Mouse (Mus musculus) liver, embryonic 11.5 days (tissue): ENCODE measurements at regions not wholly inside any gene's neighbourhood (a gene's known extent, or its start where the extent isn't known, plus 50 kb on each side); places are given as distances from the start of the nearest gene placed in this dataset.

Source experiments
- ATAC-seq: fragments of 200-750 bp; cut with Nextera tagmentation; replicated peaks from 2 replicates; pipeline ENCODE4 v1.8.0; 2017; ENCODE audit warnings: moderate number of reproducible peaks, mild to moderate bottlenecking, moderate TSS enrichment, moderate library complexity; ENCODE audit not compliant: low FRiP score
- DNase-seq: peaks from one replicate; pipeline ENCODE4 v3.0.0-alpha.2; 2017; ENCODE audit warnings: low spot score
- H3K27ac ChIP-seq: fragments of 300-500 bp; sonication (generic); 2 replicates; pipeline ENCODE4 v1.5.1; 2014; ENCODE audit warnings: mild to moderate bottlenecking, low read depth, low read length, control low read depth
- H3K27me3 ChIP-seq: fragments of 300-500 bp; sonication (generic); replicated peaks from 2 replicates; pipeline ENCODE4 v1.6.1; 2014; ENCODE audit warnings: low read length, mixed read lengths; ENCODE audit not compliant: control insufficient read depth, insufficient read depth
- H3K36me3 ChIP-seq: fragments of 300-500 bp; sonication (generic); 2 replicates; pipeline ENCODE4 v1.6.1; 2014; ENCODE audit warnings: mild to moderate bottlenecking, low read length, moderate library complexity, mixed read lengths; ENCODE audit not compliant: control insufficient read depth, insufficient read depth
- H3K4me1 ChIP-seq: fragments of 300-500 bp; sonication (generic); replicated peaks from 2 replicates; pipeline ENCODE4 v1.6.1; 2014; ENCODE audit warnings: low read length, mixed read lengths; ENCODE audit not compliant: control insufficient read depth, insufficient read depth
- H3K4me2 ChIP-seq: fragments of 300-500 bp; sonication (generic); 2 replicates; pipeline ENCODE4 v1.6.1; 2014; ENCODE audit warnings: mild to moderate bottlenecking, control low read depth, moderate library complexity
- H3K4me3 ChIP-seq: fragments of 300-500 bp; sonication (generic); 2 replicates; pipeline ENCODE4 v1.5.1; 2014; ENCODE audit warnings: low read depth, low read length, control low read depth
- H3K9ac ChIP-seq: fragments of 300-500 bp; sonication (generic); 2 replicates; pipeline ENCODE4 v1.6.1; 2014; ENCODE audit warnings: low read depth, low read length, control low read depth
- H3K9me3 ChIP-seq: fragments of 300-500 bp; sonication (generic); 2 replicates; pipeline ENCODE4 v1.6.1; 2016; ENCODE audit warnings: low read length, inconsistent platforms, mixed read lengths; ENCODE audit not compliant: control insufficient read depth
- WGBS: fragments of 180-500 bp; shearing (Covaris S2); extraction: QIAGEN DNeasy Blood & Tissue Kit; methylation state at CpG from one replicate; pipeline ENCODE4 v1.1.7; 2014; 5-methylcytosine and 5-hydroxymethylcytosine counted together

DNA sequence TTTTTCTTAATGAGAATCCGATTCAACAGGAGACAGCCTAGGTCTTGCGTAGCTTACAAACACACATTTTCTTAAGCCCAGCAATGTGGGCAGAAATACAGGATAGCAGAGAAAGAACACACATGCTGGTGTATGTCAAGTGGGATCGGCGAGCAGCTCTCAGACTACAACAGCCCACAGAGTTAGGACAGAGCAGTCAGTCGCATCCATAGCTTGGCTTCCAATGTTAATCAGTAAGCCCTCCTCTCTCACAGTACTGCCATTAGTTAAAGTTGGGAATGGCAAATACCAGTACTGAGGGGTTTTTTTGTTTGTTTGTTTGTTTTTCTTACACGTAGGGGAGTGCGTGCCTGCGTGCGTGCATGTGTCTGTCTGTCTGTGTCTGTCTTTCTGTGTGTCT lies 212.0 kb upstream of the Jarid2 start:
- no peak for ATAC-seq
- H3K9ac ChIP-seq: no peak overlapping the region
- H3K27me3 ChIP-seq: no peaks in the 10 kb centered on the region

DNA sequence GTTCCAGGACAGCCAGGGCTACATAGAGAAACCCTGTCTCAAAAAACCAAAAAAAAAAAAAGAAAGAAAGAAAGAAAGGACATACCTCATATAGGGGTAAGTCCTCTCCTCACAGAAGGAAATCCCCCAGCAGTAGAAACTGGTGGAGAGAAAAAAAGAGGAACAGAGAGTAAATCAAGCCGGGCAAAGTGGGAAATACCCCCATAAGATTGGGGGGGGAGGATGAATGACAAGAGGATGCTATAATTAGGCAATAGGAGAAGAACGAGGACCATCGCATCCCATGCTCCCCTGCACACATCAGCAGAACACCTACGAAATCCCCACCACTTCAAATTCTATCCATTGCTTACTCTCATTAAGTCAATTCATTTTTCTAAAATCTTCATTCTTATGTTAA lies 211.1 kb upstream of the Jarid2 start:
- no peaks in the 10 kb centered on the region for H3K27me3 ChIP-seq
- H3K4me3 ChIP-seq: no peak overlapping the region
- no peaks in the 10 kb centered on the region for H3K36me3 ChIP-seq
- no peaks in the 10 kb centered on the region for H3K4me1 ChIP-seq
- ATAC-seq (no peak), DNase-seq (no peak)
- 52% methylated on average over 4 of the region's 4 CpGs for WGBS
- H3K4me2 ChIP-seq: no peak overlapping the region
- H3K9ac ChIP-seq: no peak overlapping the region
- H3K27ac ChIP-seq: no peak overlapping the region
- no peaks in the 10 kb centered on the region for H3K9me3 ChIP-seq

More for the DNA sequence above, 212.0 kb upstream of the Jarid2 start:
- DNase-seq: no peak
- H3K4me3 ChIP-seq: no peak overlapping the region
- no peak overlapping the region for H3K4me2 ChIP-seq
- no peaks in the 10 kb centered on the region for H3K4me1 ChIP-seq
- H3K36me3 ChIP-seq: no peaks in the 10 kb centered on the region
- no peak overlapping the region for H3K27ac ChIP-seq
- 87% methylated on average over 9 of the region's 9 CpGs for whole genome bisulfite sequencing
- no peaks in the 10 kb centered on the region for H3K9me3 ChIP-seq

DNA sequence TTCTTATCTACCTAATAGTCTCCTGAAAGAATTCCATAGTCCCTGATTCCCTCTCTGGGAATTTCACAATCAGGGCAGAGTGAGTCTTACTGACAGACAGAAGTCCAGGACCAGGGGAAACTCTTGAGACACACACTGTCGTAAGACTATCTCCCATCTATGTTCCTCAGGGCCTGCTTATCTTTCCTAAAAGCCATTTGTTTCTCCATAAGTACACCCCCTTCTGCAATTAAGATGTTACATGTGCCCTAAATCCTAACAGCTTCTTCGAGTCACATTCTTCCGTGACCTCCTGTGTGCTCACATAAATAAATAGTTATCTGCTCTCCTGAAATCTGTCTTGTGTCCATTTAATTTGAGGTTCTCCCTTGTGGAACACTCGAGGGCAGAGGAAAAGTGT lies 205.8 kb upstream of the Jarid2 start:
- ATAC-seq (no peak), DNase-seq (no peak)
- Histone ChIP-seq H3K27ac (no peak overlapping the region), H3K27me3 (no peaks in the 10 kb centered on the region), H3K36me3 (no peaks in the 10 kb centered on the region), H3K9ac (no peak overlapping the region), H3K4me2 (no peak overlapping the region), H3K4me1 (no peaks in the 10 kb centered on the region; the same call in 1 of the 2 replicates), H3K9me3 (no peaks in the 10 kb centered on the region), H3K4me3 (no peak overlapping the region)
- WGBS: 51% methylated on average over 4 of the region's 4 CpGs

DNA sequence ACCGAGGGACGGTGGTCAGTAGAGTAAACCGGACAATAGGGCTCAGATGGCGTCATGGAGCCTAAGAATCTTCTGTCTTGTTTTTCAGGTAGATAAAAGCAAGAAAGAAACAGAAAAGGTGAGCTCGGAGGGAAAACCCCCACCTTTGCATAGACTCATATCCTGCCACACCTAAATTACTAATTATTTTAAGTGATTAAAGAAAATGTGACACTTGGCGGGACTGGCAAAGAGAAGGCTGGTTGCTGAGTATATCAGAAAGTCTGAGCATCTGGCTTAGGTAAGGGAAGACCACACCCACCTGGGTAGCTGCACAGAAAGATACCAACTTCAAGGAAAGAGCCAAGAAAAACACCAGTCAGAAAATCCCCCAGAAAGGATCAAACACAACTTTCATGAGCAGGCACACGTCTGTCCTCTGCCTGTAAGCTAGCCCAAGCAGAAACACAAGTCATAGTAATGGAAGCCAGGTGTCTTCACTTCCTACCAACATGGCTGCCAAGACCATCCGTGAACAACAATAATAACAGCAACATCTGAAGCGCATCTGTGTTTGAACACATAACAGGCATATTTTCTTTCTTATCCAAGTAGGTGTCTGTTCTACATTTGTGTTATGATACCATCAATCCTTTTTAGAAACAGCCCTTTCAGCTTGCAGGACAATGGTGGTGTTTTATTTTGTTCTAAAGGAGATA lies 198.3 kb upstream of the Jarid2 start:
- ATAC-seq: no peak
- H3K27ac ChIP-seq: no peak overlapping the region
- no peaks in the 10 kb centered on the region for H3K4me1 ChIP-seq
- H3K4me2 ChIP-seq: no peak overlapping the region
- H3K27me3 ChIP-seq: no peaks in the 10 kb centered on the region
- WGBS: 87% methylated on average over 9 of the region's 9 CpGs
- DNase-seq: no peak
- H3K9me3 ChIP-seq: no peaks in the 10 kb centered on the region
- H3K4me3 ChIP-seq: no peak overlapping the region
- no peak overlapping the region for H3K9ac ChIP-seq
- no peaks in the 10 kb centered on the region for H3K36me3 ChIP-seq

DNA sequence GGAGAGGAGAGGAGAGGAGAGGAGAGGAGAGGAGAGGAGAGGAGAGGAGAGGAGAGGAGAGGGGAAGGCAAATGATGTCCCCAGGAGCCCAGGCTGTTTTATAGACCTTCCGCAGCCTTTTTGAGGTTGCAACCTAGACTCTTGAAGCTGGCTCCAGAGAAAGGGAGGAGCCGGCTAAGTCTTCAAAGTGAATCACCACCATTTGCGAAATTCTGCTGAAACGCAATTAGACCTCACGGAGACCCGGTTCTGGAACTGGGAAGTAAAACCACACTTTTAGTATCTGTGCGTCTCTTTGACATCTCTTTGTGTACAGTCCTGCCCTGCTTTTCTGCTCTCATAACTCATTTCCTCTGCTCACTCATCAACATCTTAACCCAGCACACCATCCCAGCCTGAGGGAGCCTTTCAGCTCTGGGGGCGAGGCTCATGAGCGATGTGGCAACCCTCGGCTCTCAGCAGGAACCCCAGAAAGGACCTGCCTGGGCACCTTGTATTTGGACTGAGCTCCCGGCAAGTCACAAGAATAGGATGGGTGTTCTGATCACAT lies 196.6 kb upstream of the Jarid2 start:
- Histone ChIP-seq H3K27ac (no peak overlapping the region), H3K4me3 (no peak overlapping the region), H3K27me3 (no peaks in the 10 kb centered on the region), H3K4me1 (no peaks in the 10 kb centered on the region), H3K4me2 (no peak overlapping the region), H3K36me3 (no peaks in the 10 kb centered on the region), H3K9me3 (no peaks in the 10 kb centered on the region), H3K9ac (no peak overlapping the region)
- ATAC-seq (no peak), DNase-seq (no peak)
- 73% methylated on average over 11 of the region's 11 CpGs for WGBS

DNA sequence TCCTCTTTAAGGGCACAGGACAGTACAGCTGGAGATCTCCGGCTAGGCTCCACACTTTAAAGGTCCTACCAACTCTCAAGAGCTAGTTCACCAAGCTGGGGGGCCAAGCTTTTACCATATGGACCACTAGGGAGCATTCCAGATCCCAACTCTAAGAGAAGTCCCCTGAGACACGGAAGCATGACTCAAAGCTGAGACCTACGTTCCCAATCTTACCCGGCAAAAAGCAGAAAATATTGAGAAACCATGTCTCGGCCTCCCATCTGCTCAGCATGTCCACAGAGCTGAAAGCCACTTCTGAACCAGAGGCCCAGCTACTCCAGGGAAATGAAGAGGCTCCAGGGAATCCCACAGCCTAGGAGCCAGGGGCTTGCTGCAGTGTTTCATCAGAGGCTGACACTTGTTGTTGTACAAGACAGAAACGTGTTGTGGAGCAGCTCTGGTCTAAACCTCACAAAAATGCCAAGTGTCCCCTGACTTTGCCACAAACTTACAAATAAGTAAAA lies 194.6 kb upstream of the Jarid2 start:
- DNase-seq (no peak), ATAC-seq (no peak)
- WGBS: 92% methylated on average over 6 of the region's 6 CpGs
- Histone ChIP-seq H3K9me3 (no peaks in the 10 kb centered on the region), H3K4me3 (no peak overlapping the region), H3K27ac (no peak overlapping the region), H3K9ac (no peak overlapping the region), H3K4me1 (no peaks in the 10 kb centered on the region), H3K4me2 (no peak overlapping the region), H3K27me3 (no peaks in the 10 kb centered on the region), H3K36me3 (no peaks in the 10 kb centered on the region)

DNA sequence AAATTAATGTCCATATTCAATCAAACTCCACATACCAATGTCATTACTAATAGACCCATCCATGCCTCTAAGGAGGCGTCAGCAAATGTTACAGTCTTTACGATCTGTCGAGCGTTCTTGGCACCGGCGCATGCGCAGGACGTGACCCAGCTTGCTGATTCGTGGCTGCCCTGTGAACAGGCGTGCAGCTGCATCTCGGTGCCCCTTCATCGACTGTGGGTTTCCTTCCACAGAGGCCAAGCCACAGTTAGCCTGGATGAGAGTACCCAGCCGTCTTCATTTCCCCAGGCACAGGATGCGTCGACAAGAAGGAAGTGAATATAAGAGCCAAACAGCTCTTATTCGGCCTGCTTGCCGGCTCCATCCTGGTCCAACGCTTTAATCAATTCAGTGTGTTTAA lies 193.8 kb upstream of the Jarid2 start:
- 77% methylated on average over 18 of the region's 18 CpGs for WGBS
- no peak for DNase-seq
- Histone ChIP-seq H3K4me2 (no peak overlapping the region), H3K4me3 (no peak overlapping the region), H3K36me3 (no peaks in the 10 kb centered on the region), H3K27ac (no peak overlapping the region), H3K4me1 (no peaks in the 10 kb centered on the region), H3K27me3 (no peaks in the 10 kb centered on the region), H3K9ac (no peak overlapping the region), H3K9me3 (no peaks in the 10 kb centered on the region)
- ATAC-seq: no peak

DNA sequence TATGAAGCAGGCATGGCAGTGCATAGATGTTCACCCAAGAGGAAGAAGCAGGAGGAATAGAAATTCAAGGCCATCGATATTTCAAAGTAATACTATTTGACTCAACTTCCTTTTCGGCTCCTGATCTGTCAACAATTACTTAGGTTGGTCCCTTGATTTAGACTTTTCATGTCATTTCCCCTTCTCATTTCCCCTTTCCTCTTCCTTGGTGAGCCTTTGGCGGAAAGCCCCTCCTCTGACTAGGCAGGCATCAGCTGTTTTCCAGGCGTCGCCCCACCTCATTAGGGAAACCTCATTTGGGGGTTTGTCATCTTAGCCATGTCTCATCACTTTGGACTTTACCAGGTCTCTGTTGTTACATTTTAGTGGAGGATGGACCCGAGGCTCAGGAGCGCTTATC lies 191.0 kb upstream of the Jarid2 start:
- Histone ChIP-seq H3K36me3 (no peaks in the 10 kb centered on the region), H3K27me3 (no peaks in the 10 kb centered on the region), H3K4me1 (no peaks in the 10 kb centered on the region), H3K4me2 (no peak overlapping the region), H3K27ac (no peak overlapping the region), H3K9me3 (no peaks in the 10 kb centered on the region), H3K4me3 (no peak overlapping the region), H3K9ac (no peak overlapping the region)
- DNase-seq (no peak), ATAC-seq (no peak)
- WGBS: 77% methylated on average over 7 of the region's 7 CpGs

DNA sequence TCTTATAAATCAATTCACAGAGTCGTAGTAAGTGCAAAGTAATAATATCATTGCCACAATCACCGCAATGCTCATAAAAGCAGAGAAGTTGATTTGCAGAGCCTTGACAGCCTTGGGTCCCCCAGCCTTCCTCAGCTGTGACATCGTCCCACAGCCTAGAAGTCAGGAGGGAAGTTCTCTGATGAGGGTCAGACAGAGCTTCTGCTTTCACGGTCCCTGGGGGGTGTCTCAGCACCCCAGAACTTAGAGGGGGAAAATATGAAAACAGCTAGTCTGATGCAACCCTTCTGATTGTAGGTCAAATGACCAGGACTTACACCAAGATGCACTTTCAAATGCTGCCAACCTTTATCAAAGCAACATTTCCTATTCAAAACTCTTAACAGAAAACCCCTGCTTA lies 188.9 kb upstream of the Jarid2 start:
- ATAC-seq: no peak
- no peak overlapping the region for H3K4me2 ChIP-seq

More for the DNA sequence above, 188.9 kb upstream of the Jarid2 start:
- Histone ChIP-seq H3K36me3 (no peaks in the 10 kb centered on the region), H3K4me3 (no peak overlapping the region), H3K4me1 (no peaks in the 10 kb centered on the region), H3K27ac (no peak overlapping the region), H3K9me3 (no peaks in the 10 kb centered on the region), H3K27me3 (no peaks in the 10 kb centered on the region), H3K9ac (no peak overlapping the region)
- WGBS: 70% methylated on average over 4 of the region's 4 CpGs
- no peak for DNase-seq
